Mouse (Mus musculus) mouse embryonic stem cell (cell line): ENCODE data around the gene Cd247.

Experiments
- in situ Hi-C, 2 experiments: fragments of 300-500 bp; cut with MboI; formaldehyde crosslinking; loops; 1 replicate in 1 of 2; 3 replicates in 1 of 2; pipeline ENCODE4 v1.14.3; 2019 to 2020; ENCODE audit warnings: low sequenced_read_pairs in 2 of 2, low pct_unique_long_range_greater_than_20kb in 1 of 2, mixed read lengths in 1 of 2; ENCODE audit not compliant: unreplicated experiment in 1 of 2

Cd247 gene

GRCm38 (mm10) chr1:165864864-165865795 lies 76.6 kb downstream of the Cd247 start:
- in situ Hi-C loops, result no loop called here

- in situ Hi-C loops, result no loop called here
Measured at GRCm38 (mm10) chr1:165866630-165867280, 78.3 kb downstream of the Cd247 start.

GRCm38 (mm10) chr1:165868659-165869058 lies 80.2 kb downstream of the Cd247 start:
- in situ Hi-C loops, result no loop called here

- in situ Hi-C loops, result no loop called here
Measured at GRCm38 (mm10) chr1:165874645-165875044, 86.2 kb downstream of the Cd247 start.

- in situ Hi-C loops, result no loop called here
Measured at GRCm38 (mm10) chr1:165875520-165876284, 87.2 kb downstream of the Cd247 start.

GRCm38 (mm10) chr1:165878751-165879150 lies 90.3 kb downstream of the Cd247 start:
- in situ Hi-C loops, result no loop called here

- in situ Hi-C loops, result no loop called here
Measured at GRCm38 (mm10) chr1:165882146-165882900, 93.8 kb downstream of the Cd247 start.

- in situ Hi-C loops, result no loop called here
Measured at GRCm38 (mm10) chr1:165891686-165892085, 103.2 kb downstream of the Cd247 start.

GRCm38 (mm10) chr1:165903596-165903995 lies 115.1 kb downstream of the Cd247 start:
- in situ Hi-C loops, result no loop called here

GRCm38 (mm10) chr1:165908153-165908552 lies 119.7 kb downstream of the Cd247 start:
- in situ Hi-C loops, result no loop called here

GRCm38 (mm10) chr1:165908806-165909205 lies 120.3 kb downstream of the Cd247 start:
- in situ Hi-C loops, result no loop called here

GRCm38 (mm10) chr1:165909471-165909870 lies 121.0 kb downstream of the Cd247 start:
- in situ Hi-C loops, result no loop called here

- in situ Hi-C loops, result no loop called here
Measured at GRCm38 (mm10) chr1:165913720-165914415, 125.4 kb downstream of the Cd247 start.

- in situ Hi-C loops, result no loop called here
Measured at GRCm38 (mm10) chr1:165914416-165914801, 125.9 kb downstream of the Cd247 start.

GRCm38 (mm10) chr1:165921026-165921425 lies 132.5 kb downstream of the Cd247 start:
- in situ Hi-C loops, result no loop called here

- in situ Hi-C loops, result no loop called here
Measured at GRCm38 (mm10) chr1:165922488-165922887, 134.0 kb downstream of the Cd247 start.

- in situ Hi-C loops, result no loop called here
Measured at GRCm38 (mm10) chr1:165925207-165925606, 136.7 kb downstream of the Cd247 start.
